Comparison of ENCODE assay signal across 15 mouse cellular contexts in the genomic region with DNA sequence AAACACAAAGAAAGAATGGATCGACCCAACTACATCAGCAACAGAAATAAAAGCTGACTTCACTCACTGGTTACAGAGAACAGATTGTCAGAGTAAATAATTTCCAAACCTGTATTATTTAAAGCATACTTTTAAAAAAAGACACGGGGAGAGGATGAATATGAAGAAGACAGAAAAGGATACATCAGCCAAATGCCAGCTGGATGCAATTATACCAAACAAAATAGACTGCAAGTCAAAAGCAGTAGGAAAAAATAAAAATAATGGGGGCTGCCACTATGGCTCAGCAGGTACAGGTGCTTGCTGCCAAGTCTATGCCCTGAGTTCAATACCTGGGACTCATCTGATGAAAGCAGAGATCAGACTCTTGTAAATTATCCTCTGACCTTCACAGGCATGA.
DNase-seq lines count a peak whose midpoint lies in the region; ATAC-seq lines count a peak whose summit lies in the region.
"Had no signal": no experiment of that assay in that cellular context is flagged by ENCODE, and none has a peak within 500 bp of the region (broad histone marks: within the 10 kb centered on the region; RNA-seq: fewer than 3 reads in every experiment).

No protein-coding gene starts in this region.

- peak; percentile 39 for ATAC-seq in frontal cortex, adult (ENCODE audit: low TSS enrichment)
- ATAC-seq: forebrain, embryonic 14.5 days; forebrain, embryonic 16.5 days had no signal

- no peak for DNase-seq in frontal cortex, postnatal 36 days (ENCODE audit: low spot score in 2 of 2)
- peak; percentile 62 for DNase-seq in brain, adult 2 months (ENCODE audit: low read depth, low spot score)
- DNase-seq in telencephalon, adult 2 months (ENCODE audit: low read depth, low spot score) = peak; percentile 65
- DNase-seq in thymus, postnatal 14 days = no peak
- DNase-seq: adrenal gland, adult 2 months; adrenal gland, postnatal 10 days; adrenal gland, postnatal 25 days; cerebellum, adult 18-20 months; cerebellum, adult 8-10 months; cerebellum, adult 9-11 months; cerebellum, postnatal 36 days; embryo, embryonic 11 days had no signal

Comparison
In these comparisons a context has a peak if more than half of its experiments do, and no peak if none do; other contexts are left out.
1. DNase-seq: peak in brain, adult 2 months (single experiment) and telencephalon, adult 2 months (single experiment); none in frontal cortex, postnatal 36 days (0 of 2) and thymus, postnatal 14 days (single experiment).